Mouse (Mus musculus): ENCODE data around the gene Polrmt.

The Polrmt gene

GRCm38 (mm10) chr10:79745898-79746773 lies at the start of gene Polrmt:
Gene Polrmt, minus strand, starts transcription at chr10:79746581.
- DNase-seq (ENCODE audit: low read depth), result peak; percentile 98

- DNase-seq (ENCODE audit: low read depth), result no peak
Observed at GRCm38 (mm10) chr10:79795905-79796304, 49.5 kb upstream of the Polrmt start.

- DNase-seq (ENCODE audit: low read depth), result no peak
Observed at GRCm38 (mm10) chr10:79794491-79794931, 48.1 kb upstream of the Polrmt start.

- DNase-seq (ENCODE audit: low read depth), result no peak
Observed at GRCm38 (mm10) chr10:79793738-79794490, 47.5 kb upstream of the Polrmt start.

- peak; percentile 86 for DNase-seq (ENCODE audit: low read depth)
Observed at GRCm38 (mm10) chr10:79793051-79793737, 46.8 kb upstream of the Polrmt start, which contains the start of gene Palm. Gene Palm, plus strand, starts transcription at chr10:79793572.

GRCm38 (mm10) chr10:79792339-79793040 lies 46.1 kb upstream of the Polrmt start:
- DNase-seq (ENCODE audit: low read depth), result no peak

- no peak for DNase-seq (ENCODE audit: low read depth)
Observed at GRCm38 (mm10) chr10:79790861-79791260, 44.5 kb upstream of the Polrmt start, which contains the start of gene Prss57. Gene Prss57, minus strand, starts transcription at chr10:79790961.

- no peak for DNase-seq (ENCODE audit: low read depth)
Observed at GRCm38 (mm10) chr10:79789581-79789980, 43.2 kb upstream of the Polrmt start.

- DNase-seq (ENCODE audit: low read depth), result peak; percentile 90
Observed at GRCm38 (mm10) chr10:79788386-79789158, 42.2 kb upstream of the Polrmt start.

- peak; percentile 75 for DNase-seq (ENCODE audit: low read depth)
Observed at GRCm38 (mm10) chr10:79783920-79784800, 37.8 kb upstream of the Polrmt start.

- DNase-seq (ENCODE audit: low read depth), result no peak
Observed at GRCm38 (mm10) chr10:79783050-79783449, 36.7 kb upstream of the Polrmt start.

- no peak for DNase-seq (ENCODE audit: low read depth)
Observed at GRCm38 (mm10) chr10:79781956-79782355, 35.6 kb upstream of the Polrmt start.

- no peak for DNase-seq (ENCODE audit: low read depth)
Observed at GRCm38 (mm10) chr10:79781139-79781538, 34.8 kb upstream of the Polrmt start.

GRCm38 (mm10) chr10:79780664-79781015 lies 34.3 kb upstream of the Polrmt start:
- no peak for DNase-seq (ENCODE audit: low read depth)

GRCm38 (mm10) chr10:79779784-79780663 lies 33.6 kb upstream of the Polrmt start:
- DNase-seq (ENCODE audit: low read depth), result peak; percentile 96

- DNase-seq (ENCODE audit: low read depth), result no peak
Observed at GRCm38 (mm10) chr10:79779193-79779592, 32.8 kb upstream of the Polrmt start.

GRCm38 (mm10) chr10:79778006-79778405 lies 31.6 kb upstream of the Polrmt start:
- no peak for DNase-seq (ENCODE audit: low read depth)

- DNase-seq (ENCODE audit: low read depth), result no peak
Observed at GRCm38 (mm10) chr10:79777103-79777531, 30.7 kb upstream of the Polrmt start, which contains the start of gene Fstl3. Gene Fstl3, plus strand, starts transcription at chr10:79777272.
